8 mouse cellular contexts compared by ENCODE assay signal in the genomic region with DNA sequence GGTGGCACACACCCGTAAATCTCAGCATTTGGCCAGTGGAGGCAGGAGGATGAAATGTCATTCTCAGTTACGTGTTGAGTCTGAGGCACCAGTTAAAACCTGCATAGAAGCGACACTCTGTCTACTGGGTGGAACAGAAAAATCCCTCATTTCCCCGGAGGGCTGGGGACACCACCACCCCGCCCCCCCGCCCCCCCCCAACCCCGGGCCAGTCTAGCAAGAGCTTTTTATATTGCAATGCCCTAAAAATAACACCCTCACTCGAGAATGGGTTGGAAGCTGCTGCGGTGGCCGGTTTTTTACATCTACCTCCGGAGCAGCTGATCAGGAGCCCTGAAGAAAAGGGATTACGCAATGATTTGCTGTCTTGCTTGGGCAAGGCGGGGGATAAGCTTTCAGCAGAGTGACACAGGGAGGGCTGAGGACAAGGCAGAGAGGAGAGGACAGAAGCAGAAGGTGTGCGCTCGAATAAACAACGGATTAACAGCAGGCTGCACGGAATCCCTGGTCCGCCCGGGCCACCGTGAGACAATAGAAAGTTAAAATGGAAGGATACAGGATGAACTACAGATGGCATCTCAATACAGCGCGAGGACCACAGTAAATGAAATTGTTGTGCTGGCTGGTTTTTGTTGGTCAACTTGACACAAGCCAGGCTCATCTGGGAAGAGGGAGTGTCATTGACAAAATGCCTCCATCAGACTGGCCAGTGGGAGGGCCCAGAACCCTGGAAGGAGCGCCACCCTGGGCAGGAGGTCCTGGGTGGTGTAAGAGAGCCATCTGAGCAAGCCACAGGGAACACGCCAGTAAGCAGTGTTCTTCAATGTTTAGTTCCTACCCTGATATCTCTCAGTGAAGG. TPM values are rescaled to one million over a fixed set of nuclear protein-coding genes. Genes with fewer than 3 reads are reported as not detected.
DNase-seq lines count a peak whose midpoint lies in the region; ATAC-seq and TF ChIP-seq lines count a peak whose summit lies in the region.
"Had no signal": no experiment of that assay in that cellular context is flagged by ENCODE, and none has a peak within 500 bp of the region (broad histone marks: within the 10 kb centered on the region; RNA-seq: fewer than 3 reads in every experiment).

No protein-coding gene starts in this region.

- no peak for TF ChIP-seq CTCF in CH12.LX (conservative IDR thresholded peaks at IDR 0.05 in 1 of 2, IDR thresholded peaks at IDR 0.05 in 1 of 2; ENCODE audit: low read depth in 2 of 2, low read length in 2 of 2)
- TF ChIP-seq CTCF in liver, postnatal 0 days (IDR thresholded peaks at IDR 0.05; ENCODE audit: low read depth) = no peak

- H3K79me2 ChIP-seq in CH12.LX (replicated peaks; ENCODE audit: control insufficient read depth, extremely low read depth, insufficient read depth, poor library complexity, severe bottlenecking) = no peaks in the 10 kb centered on the region

- no peak for TF ChIP-seq RAD21 in CH12.LX (IDR thresholded peaks at IDR 0.05; ENCODE audit: low read depth, low read length)

- no peaks in the 10 kb centered on the region for H3K27me3 ChIP-seq in CH12.LX (replicated peaks)
- H3K27me3 ChIP-seq in embryonic facial prominence, embryonic 11.5 days (ENCODE audit: control insufficient read depth, insufficient read depth, low read length) = no peaks in the 10 kb centered on the region
- H3K27me3 ChIP-seq in liver, postnatal 0 days (ENCODE audit: insufficient read depth, low read length) = no peaks in the 10 kb centered on the region

- peak; percentile 10 for DNase-seq in B cell, adult 2 months
- DNase-seq in CH12.LX (ENCODE audit: extremely low read depth) = peak; percentile 60
- peak; percentile 47 for DNase-seq in embryonic facial prominence, embryonic 11.5 days (ENCODE audit: low spot score)
- peak; percentile 20 to 29 for DNase-seq in heart, postnatal 36 days
- DNase-seq in liver, postnatal 0 days = no peak
- peak; percentile 85 for DNase-seq in retina, postnatal 1 day
- no peak for DNase-seq in adrenal gland, postnatal 10 days

- in situ Hi-C loops in CH12.LX (cut with MboI; ENCODE audit: low pct_ligation_motif_present, low pct_unique_long_range_greater_than_20kb, low sequenced_read_pairs) = no loop called here

- H3K36me3 ChIP-seq in CH12.LX (replicated peaks in 1 of 2; ENCODE audit: control insufficient read depth in 1 of 2, insufficient read depth in 1 of 2, low read length in 1 of 2) = no peaks in the 10 kb centered on the region
- H3K36me3 ChIP-seq in embryonic facial prominence, embryonic 11.5 days (replicated peaks; ENCODE audit: control insufficient read depth, insufficient read depth, low read depth, low read length) = no peaks in the 10 kb centered on the region
- H3K36me3 ChIP-seq in liver, postnatal 0 days (replicated peaks; ENCODE audit: insufficient read depth, low read length) = no peaks in the 10 kb centered on the region

- H3K9ac ChIP-seq in CH12.LX (ENCODE audit: insufficient read depth, low read depth) = no peak overlapping the region
- peak overlapping the region; percentile 56 for H3K9ac ChIP-seq in embryonic facial prominence, embryonic 11.5 days (replicated peaks; ENCODE audit: low read length)
- H3K9ac ChIP-seq in liver, postnatal 0 days (replicated peaks) = 0 out of 2 replicates have a peak overlapping the region, but pooled peaks have one; percentile 26

- no peak overlapping the region for H3K27ac ChIP-seq in CH12.LX (ENCODE audit: insufficient read depth, low read depth)
- no peak overlapping the region for H3K27ac ChIP-seq in embryonic facial prominence, embryonic 11.5 days (replicated peaks; ENCODE audit: low read depth, low read length)
- H3K27ac ChIP-seq in liver, postnatal 0 days (ENCODE audit: low read depth) = no peak overlapping the region

- 5% methylated on average over 24 of the region's 24 CpGs for WGBS in embryonic facial prominence, embryonic 11.5 days
- WGBS in liver, postnatal 0 days (ENCODE audit: insufficient replicate concordance) = 7% methylated on average over 24 of the region's 24 CpGs

- peak overlapping the region; percentile 21; the same call in 1 of the 2 replicates for H3K4me2 ChIP-seq in CH12.LX (ENCODE audit: insufficient read depth, low read depth, poor library complexity, severe bottlenecking)
- H3K4me2 ChIP-seq in embryonic facial prominence, embryonic 11.5 days (ENCODE audit: low read depth, low read length) = peak overlapping the region; percentile 61
- peak overlapping the region; percentile 67 for H3K4me2 ChIP-seq in liver, postnatal 0 days (ENCODE audit: low read depth, low read length)

- no peak for TF ChIP-seq POLR2A in CH12.LX (IDR thresholded peaks at IDR 0.05; ENCODE audit: low read depth, low read length)

- no peak overlapping the region for H3K4me3 ChIP-seq in CH12.LX (replicated peaks in 1 of 3; ENCODE audit: low read depth in 2 of 3, low read length in 2 of 3, poor library complexity in 1 of 3)
- peak overlapping the region; percentile 26 for H3K4me3 ChIP-seq in embryonic facial prominence, embryonic 11.5 days (ENCODE audit: low read depth, low read length)
- peak overlapping the region; percentile 15; the same call in 1 of the 2 replicates for H3K4me3 ChIP-seq in liver, postnatal 0 days (ENCODE audit: low read depth, low read length)
- H3K4me3 ChIP-seq: erythroblast, embryonic 14.5 days had no signal

- peaks cover 6% of the 10 kb centered on the region for H3K9me3 ChIP-seq in CH12.LX (replicated peaks; ENCODE audit: low read length)
- H3K9me3 ChIP-seq in embryonic facial prominence, embryonic 11.5 days (replicated peaks; ENCODE audit: control insufficient read depth, low read length) = no peaks in the 10 kb centered on the region
- no peaks in the 10 kb centered on the region for H3K9me3 ChIP-seq in liver, postnatal 0 days (ENCODE audit: low read length)

- 0 out of 2 replicates have a peak, but pooled peaks have one; percentile 44 for ATAC-seq in embryonic facial prominence, embryonic 11.5 days (replicated peaks; ENCODE audit: insufficient number of reproducible peaks, low FRiP score, low TSS enrichment, low read depth)
- 0 out of 2 replicates have a peak, but pooled peaks have one; percentile 17 for ATAC-seq in liver, postnatal 0 days

- intact Hi-C loops in heart, postnatal 36 days (cut with DNase I) = no loop called here

- TF ChIP-seq EP300 in CH12.LX (IDR thresholded peaks at IDR 0.05; ENCODE audit: low read length) = no peak
- TF ChIP-seq EP300 in liver, postnatal 0 days (IDR thresholded peaks at IDR 0.05; ENCODE audit: low read depth) = no peak

- H3K4me1 ChIP-seq in CH12.LX (ENCODE audit: control insufficient read depth in 1 of 2, insufficient read depth in 2 of 2) = peaks cover 4 to 27% of the 10 kb centered on the region in 2 experiments; a peak in 2 of 4 replicates
- H3K4me1 ChIP-seq in embryonic facial prominence, embryonic 11.5 days (ENCODE audit: control insufficient read depth, insufficient read depth, low read length) = no peaks in the 10 kb centered on the region
- 0 out of 2 replicates have a peak, but pooled peaks cover 4% of the 10 kb centered on the region for H3K4me1 ChIP-seq in liver, postnatal 0 days (ENCODE audit: insufficient read depth)

- dilution Hi-C loops in CH12.LX (cut with MboI; ENCODE audit: extremely low pct_ligation_motif_present, extremely low pct_unique_long_range_greater_than_20kb, low sequenced_read_pairs) = no loop called here

TF ChIP-seq in CH12.LX, 34 proteins besides CTCF, POLR2A, EP300 and RAD21 (continues in another document):
- no peak for TF ChIP-seq ELF1 (IDR thresholded peaks at IDR 0.05; ENCODE audit: low read depth, low read length)
- no peak for TF ChIP-seq IRF4 (IDR thresholded peaks at IDR 0.05; ENCODE audit: low read depth, low read length)
- TF ChIP-seq HCFC1 (IDR thresholded peaks at IDR 0.05; ENCODE audit: low read depth, low read length) = no peak
- TF ChIP-seq MEF2A (IDR thresholded peaks at IDR 0.05; ENCODE audit: borderline replicate concordance, low read depth, low read length) = peak; percentile 58; the same call in 1 of the 2 replicates
- TF ChIP-seq TBP (conservative IDR thresholded peaks at IDR 0.05; ENCODE audit: low read depth, low read length) = no peak
- TF ChIP-seq JUND (conservative IDR thresholded peaks at IDR 0.05; ENCODE audit: low read depth, low read length) = no peak
- no peak for TF ChIP-seq USF1 (IDR thresholded peaks at IDR 0.05; ENCODE audit: low read depth, low read length)
- no peak for TF ChIP-seq JUN (IDR thresholded peaks at IDR 0.05; ENCODE audit: insufficient read depth, low read depth, low read length)
- TF ChIP-seq CHD1 (IDR thresholded peaks at IDR 0.05; ENCODE audit: low read depth, low read length) = no peak
- TF ChIP-seq ZMIZ1 (IDR thresholded peaks at IDR 0.05; ENCODE audit: low read depth, low read length) = no peak
- 0 out of 2 replicates have a peak, but pooled peaks have one; percentile 5 for TF ChIP-seq BHLHE40 (IDR thresholded peaks at IDR 0.05; ENCODE audit: low read depth, low read length)
- TF ChIP-seq USF2 (conservative IDR thresholded peaks at IDR 0.05; ENCODE audit: low read depth, low read length) = no peak
- peak; percentile 81 for TF ChIP-seq ETS1 (conservative IDR thresholded peaks at IDR 0.05; ENCODE audit: low read depth, low read length)

RNA-seq across cellular contexts. Expression of gene Dync1li1, which starts 15.7 kb away (rescaled TPM):
- total RNA-seq in CH12.LX (2012; rRNA removed) (36.3 and 43.6 TPM in 2 replicates), CH12.LX (2014; rRNA removed) (57.0 and 63.5 TPM in 2 replicates)
- 38.1 and 39.0 TPM in 2 replicates for polyA plus RNA-seq in CH12.LX (2012; ENCODE audit: insufficient read length, low read depth)
- 67.8 TPM in 2 replicates for polyA plus RNA-seq in embryonic facial prominence, embryonic 11.5 days (2014; fragmentation: Nextera tagmentation; extraction: Ambion mirVana)
- 10 to 100 TPM; 69.9 to 88.1 TPM for total RNA-seq in heart, postnatal 36 days (2021)
- 14.4 and 16.3 TPM in 2 replicates for polyA plus RNA-seq in liver, postnatal 0 days (2015; fragmentation: Nextera tagmentation; extraction: Ambion mirVana)
- total RNA-seq in adrenal gland, postnatal 10 days (2021) = 10 to 100 TPM; 38.3 to 41.0 TPM

RNA-seq across cellular contexts. Expression of gene Cnot10, which starts 32.9 kb away (rescaled TPM):
- 49.4 and 53.5 TPM in 2 replicates for total RNA-seq in CH12.LX (2012; rRNA removed)
- 67.8 and 75.3 TPM in 2 replicates for total RNA-seq in CH12.LX (2014; rRNA removed)
- polyA plus RNA-seq in CH12.LX (2012; ENCODE audit: insufficient read length, low read depth) = 58.3 and 61.4 TPM in 2 replicates
- polyA plus RNA-seq in embryonic facial prominence, embryonic 11.5 days (2014; fragmentation: Nextera tagmentation; extraction: Ambion mirVana) = 72.8 and 76.4 TPM in 2 replicates
- 10 to 100 TPM; 21.2 to 23.0 TPM for total RNA-seq in heart, postnatal 36 days (2021)
- polyA plus RNA-seq in liver, postnatal 0 days (2015; fragmentation: Nextera tagmentation; extraction: Ambion mirVana) = 14.4 and 15.8 TPM in 2 replicates
- 10 to 100 TPM; 36.0 to 39.9 TPM for total RNA-seq in adrenal gland, postnatal 10 days (2021)

RNA-seq across cellular contexts. Expression of gene Cmtm6, which starts 58.0 kb away (rescaled TPM):
- total RNA-seq in CH12.LX (2012; rRNA removed) (30.1 and 31.9 TPM in 2 replicates), CH12.LX (2014; rRNA removed) (39.2 and 39.5 TPM in 2 replicates)
- 38.0 and 38.5 TPM in 2 replicates for polyA plus RNA-seq in CH12.LX (2012; ENCODE audit: insufficient read length, low read depth)
- polyA plus RNA-seq in embryonic facial prominence, embryonic 11.5 days (2014; fragmentation: Nextera tagmentation; extraction: Ambion mirVana) = 29.3 and 30.0 TPM in 2 replicates
- total RNA-seq in heart, postnatal 36 days (2021) = 10 to 100 TPM; 22.3 to 22.4 TPM
- 27.7 and 30.1 TPM in 2 replicates for polyA plus RNA-seq in liver, postnatal 0 days (2015; fragmentation: Nextera tagmentation; extraction: Ambion mirVana)
- total RNA-seq in adrenal gland, postnatal 10 days (2021) = 10 to 100 TPM; 59.4 to 61.0 TPM

Comparison
In these comparisons a context has a peak if more than half of its experiments do, and no peak if none do; other contexts are left out.
1. DNase-seq: peak in B cell, adult 2 months (2 of 2), CH12.LX (single experiment), embryonic facial prominence, embryonic 11.5 days (single experiment), heart, postnatal 36 days (2 of 2) and retina, postnatal 1 day (single experiment); none in liver, postnatal 0 days (single experiment) and adrenal gland, postnatal 10 days (single experiment).
2. H3K4me3 ChIP-seq: peak in embryonic facial prominence, embryonic 11.5 days (single experiment) and liver, postnatal 0 days (single experiment); none in CH12.LX (0 of 3).
3. Peak in every context shown above with its lines, with median percentiles within 50 percentile points of each other: H3K4me2 ChIP-seq.